In the genomic region with DNA sequence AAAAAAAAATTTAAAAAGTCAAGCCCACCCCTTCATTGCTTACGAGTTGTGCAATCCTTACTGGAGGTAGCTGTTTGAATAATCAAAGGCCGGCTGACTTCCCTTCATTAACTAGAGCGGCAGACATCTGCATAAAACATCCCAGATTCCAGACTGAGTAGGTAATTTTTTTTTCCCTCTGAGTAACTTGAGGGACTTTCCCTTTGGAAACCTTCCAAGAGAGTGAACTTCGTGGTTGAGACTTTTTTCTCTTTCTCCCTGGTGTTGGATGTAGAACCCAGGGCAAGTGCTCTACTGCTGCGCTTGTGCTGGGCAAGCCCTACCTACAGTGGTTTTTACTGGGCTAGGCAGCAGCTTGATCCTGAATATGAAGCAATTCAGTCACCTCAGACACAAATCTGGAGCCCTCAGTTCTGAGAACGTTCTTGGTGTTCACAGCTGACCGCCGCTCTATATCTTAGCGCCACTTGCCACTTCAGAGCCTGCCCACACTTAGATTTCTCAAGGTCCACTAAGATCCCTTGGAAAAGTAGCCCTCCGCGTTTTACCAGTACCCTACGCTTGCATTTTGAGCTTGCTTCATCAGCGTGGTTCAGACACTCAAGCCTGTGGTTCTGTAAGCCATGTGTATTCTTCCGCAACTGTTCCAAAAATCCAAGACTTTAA, we compare ENCODE assay signal across 9 mouse cellular contexts.
DNase-seq lines count a peak whose midpoint lies in the region; ATAC-seq and TF ChIP-seq lines count a peak whose summit lies in the region.
"Had no signal": no experiment of that assay in that cellular context is flagged by ENCODE, and none has a peak within 500 bp of the region (broad histone marks: within the 10 kb centered on the region; RNA-seq: fewer than 3 reads in every experiment).

No protein-coding gene starts in this region.

- H3K4me1 ChIP-seq in heart, adult 2 months (ENCODE audit: control insufficient read depth, insufficient read depth, low read length): peaks cover 11% of the 10 kb centered on the region
- peaks cover 34% of the 10 kb centered on the region for H3K4me1 ChIP-seq in limb, embryonic 14.5 days (ENCODE audit: control insufficient read depth, insufficient read depth, low read length)
- H3K4me1 ChIP-seq in stomach, postnatal 0 days (replicated peaks; ENCODE audit: control insufficient read depth, insufficient read depth): peaks cover 2% of the 10 kb centered on the region; the same call in 1 of the 2 replicates

- WGBS in heart, adult 2 months: 43% methylated on average over 14 of the region's 14 CpGs
- 18% methylated on average over 14 of the region's 14 CpGs for WGBS in limb, embryonic 14.5 days
- WGBS in stomach, postnatal 0 days: 44% methylated on average over 14 of the region's 14 CpGs

- peaks cover 3% of the 10 kb centered on the region; the same call in 1 of the 2 replicates for H3K36me3 ChIP-seq in heart, adult 2 months (ENCODE audit: control insufficient read depth, insufficient read depth, low read length)
- H3K36me3 ChIP-seq in limb, embryonic 14.5 days (ENCODE audit: control insufficient read depth, insufficient read depth, low read length): no peaks in the 10 kb centered on the region
- no peaks in the 10 kb centered on the region for H3K36me3 ChIP-seq in stomach, postnatal 0 days (ENCODE audit: control insufficient read depth, insufficient read depth, low read length)

- no peak for TF ChIP-seq POLR2A in heart, adult 2 months (IDR thresholded peaks at IDR 0.05; ENCODE audit: insufficient read depth, low read depth, low read length)
- no peak for TF ChIP-seq POLR2A in limb, embryonic 14.5 days (IDR thresholded peaks at IDR 0.05; ENCODE audit: borderline replicate concordance, extremely low read depth, insufficient read depth, insufficient read length)

- H3K27me3 ChIP-seq in heart, adult 2 months (ENCODE audit: control insufficient read depth, insufficient read depth, low read length): no peaks in the 10 kb centered on the region
- H3K27me3 ChIP-seq in limb, embryonic 14.5 days (ENCODE audit: control insufficient read depth, insufficient read depth, low read length): no peaks in the 10 kb centered on the region
- no peaks in the 10 kb centered on the region for H3K27me3 ChIP-seq in stomach, postnatal 0 days (ENCODE audit: control insufficient read depth, insufficient read depth, low read length)
- H3K27me3 ChIP-seq: CH12.LX had no signal

- peak overlapping the region; percentile 34 for H3K4me2 ChIP-seq in limb, embryonic 14.5 days (replicated peaks; ENCODE audit: low read depth, low read length, severe bottlenecking)
- no peak overlapping the region for H3K4me2 ChIP-seq in stomach, postnatal 0 days (replicated peaks; ENCODE audit: low read depth)

- no peak overlapping the region for H3K9ac ChIP-seq in heart, adult 2 months (ENCODE audit: low read depth, low read length)
- no peak overlapping the region; the same call in 1 of the 2 replicates for H3K9ac ChIP-seq in limb, embryonic 14.5 days (ENCODE audit: low read depth, low read length, severe bottlenecking)
- H3K9ac ChIP-seq in stomach, postnatal 0 days (ENCODE audit: low read length): no peak overlapping the region

- no peak for TF ChIP-seq EP300 in heart, adult 2 months (IDR thresholded peaks at IDR 0.05; ENCODE audit: insufficient read depth, low read depth, low read length)
- TF ChIP-seq EP300 in stomach, postnatal 0 days (optimal IDR thresholded peaks at IDR 0.05): no peak

- peak; percentile 68 for DNase-seq in cerebellum, adult 9-10 months
- no peak for DNase-seq in cerebellum, postnatal 10 days
- DNase-seq in ES-CJ7 (ENCODE audit: low read depth, low spot score): peak; percentile 64
- DNase-seq in heart, adult 2 months: peak; percentile 38 to 45
- peak; percentile 82 for DNase-seq in limb, embryonic 14.5 days (ENCODE audit: low spot score)
- peak; percentile 31 for DNase-seq in stomach, postnatal 0 days (ENCODE audit: low spot score)
- no peak for DNase-seq in spleen, adult 12 weeks (ENCODE audit: low spot score)
- no peak for DNase-seq in gastrocnemius, adult 8-10 months (ENCODE audit: low spot score in 2 of 2)

- H3K27ac ChIP-seq in heart, adult 2 months: peak overlapping the region; percentile 81
- H3K27ac ChIP-seq in limb, embryonic 14.5 days (replicated peaks; ENCODE audit: low read depth, low read length): peak overlapping the region; percentile 84
- H3K27ac ChIP-seq in stomach, postnatal 0 days (replicated peaks): peak overlapping the region; percentile 82

- H3K4me3 ChIP-seq in heart, adult 2 months: no peak overlapping the region
- H3K4me3 ChIP-seq in limb, embryonic 14.5 days (replicated peaks; ENCODE audit: low read length): no peak overlapping the region
- H3K4me3 ChIP-seq in stomach, postnatal 0 days (ENCODE audit: low read depth, low read length): no peak overlapping the region

- intact Hi-C loops in heart, adult 2 months (cut with DNase I): loop anchor here (1.0 to 2.0 kb wide), 3 partner anchors 75 to 203 kb away; a partner anchor contains a TSS

- ATAC-seq in limb, embryonic 14.5 days (ENCODE audit: low FRiP score, low read depth): peak; percentile 43
- ATAC-seq in stomach, postnatal 0 days (ENCODE audit: low FRiP score, low TSS enrichment): peak; percentile 27; the same call in 1 of the 2 replicates

- no peaks in the 10 kb centered on the region for H3K79me2 ChIP-seq in heart, adult 2 months (replicated peaks; ENCODE audit: control insufficient read depth, insufficient read depth, low read length)

- no peaks in the 10 kb centered on the region for H3K9me3 ChIP-seq in limb, embryonic 14.5 days (ENCODE audit: control insufficient read depth, low read length)
- no peaks in the 10 kb centered on the region for H3K9me3 ChIP-seq in stomach, postnatal 0 days (ENCODE audit: control insufficient read depth, low read length)

- no peak for TF ChIP-seq CTCF in heart, adult 2 months (IDR thresholded peaks at IDR 0.05)
- no peak for TF ChIP-seq CTCF in stomach, postnatal 0 days (IDR thresholded peaks at IDR 0.05; ENCODE audit: low read depth)

Comparison
In these comparisons a context has a peak if more than half of its experiments do, and no peak if none do; other contexts are left out.
1. DNase-seq: peak in cerebellum, adult 9-10 months (single experiment), ES-CJ7 (single experiment), heart, adult 2 months (2 of 2), limb, embryonic 14.5 days (single experiment) and stomach, postnatal 0 days (single experiment); none in cerebellum, postnatal 10 days (0 of 2), spleen, adult 12 weeks (single experiment) and gastrocnemius, adult 8-10 months (0 of 2).
2. Peak in every context shown above with its lines, with median percentiles within 50 percentile points of each other: H3K27ac ChIP-seq.